Mouse (Mus musculus): ENCODE measurements around the gene Slc39a11. TPM values are rescaled to one million over a fixed set of nuclear protein-coding genes. Genes with fewer than 3 reads are reported as not detected.

Slc39a11 gene
- total RNA-seq, 2 experiments from 2014 or later: 24.8 to 36.9 TPM

GRCm38 (mm10) chr11:113476720-113477119 is 173.2 kb downstream of the Slc39a11 start:
- no peak for ATAC-seq (replicated peaks; ENCODE audit: poor library complexity, severe bottlenecking)

- no peak for ATAC-seq (replicated peaks; ENCODE audit: poor library complexity, severe bottlenecking)
Observed at GRCm38 (mm10) chr11:113475491-113475890, 174.4 kb downstream of the Slc39a11 start.

- no peak for ATAC-seq (replicated peaks; ENCODE audit: poor library complexity, severe bottlenecking)
Observed at GRCm38 (mm10) chr11:113473998-113474534, 175.8 kb downstream of the Slc39a11 start.

- ATAC-seq (replicated peaks; ENCODE audit: poor library complexity, severe bottlenecking): no peak
Observed at GRCm38 (mm10) chr11:113471936-113472335, 177.9 kb downstream of the Slc39a11 start.

- peak; percentile 79 for ATAC-seq (replicated peaks; ENCODE audit: poor library complexity, severe bottlenecking)
Observed at GRCm38 (mm10) chr11:113469919-113470785, 179.7 kb downstream of the Slc39a11 start.

- no peak for ATAC-seq (replicated peaks; ENCODE audit: poor library complexity, severe bottlenecking)
Observed at GRCm38 (mm10) chr11:113468016-113468415, 181.9 kb downstream of the Slc39a11 start.

GRCm38 (mm10) chr11:113467313-113467811 is 182.5 kb downstream of the Slc39a11 start:
- no peak for ATAC-seq (replicated peaks; ENCODE audit: poor library complexity, severe bottlenecking)

GRCm38 (mm10) chr11:113460118-113460517 is 189.8 kb downstream of the Slc39a11 start:
- ATAC-seq (replicated peaks; ENCODE audit: poor library complexity, severe bottlenecking): no peak

DNA sequence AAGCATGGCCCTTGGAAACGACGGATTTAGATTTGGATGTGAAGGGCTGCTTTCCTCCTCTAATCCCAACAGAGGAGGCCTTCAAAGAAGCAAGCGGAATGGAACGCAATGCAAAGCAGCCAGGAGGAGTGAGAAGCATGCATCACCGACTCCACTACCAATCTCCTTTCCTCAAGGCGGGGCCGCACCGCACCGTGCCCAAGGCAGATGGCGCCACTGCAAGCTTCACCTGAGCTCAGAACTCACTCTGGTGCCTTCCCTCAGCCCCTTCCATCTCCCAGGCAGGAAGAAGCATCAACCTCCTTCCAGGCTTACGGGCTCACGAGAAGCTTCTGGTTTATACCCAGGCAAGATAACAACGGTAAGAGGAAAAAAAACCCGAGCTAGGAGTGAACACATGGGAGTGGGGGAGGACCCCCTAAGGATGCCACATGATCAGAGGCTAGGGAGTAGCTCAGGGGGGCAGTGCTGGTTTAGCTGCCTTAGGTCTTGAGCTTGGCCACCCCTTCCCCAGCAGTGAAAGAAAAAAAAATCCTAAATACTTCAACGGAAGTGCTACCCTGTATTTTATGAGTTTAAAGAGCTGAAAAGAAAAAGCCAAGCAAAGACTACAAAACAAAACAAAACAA is 191.2 kb downstream of the Slc39a11 start:
- ATAC-seq (replicated peaks; ENCODE audit: poor library complexity, severe bottlenecking): no peak

GRCm38 (mm10) chr11:113452861-113453568 is 196.9 kb downstream of the Slc39a11 start:
- ATAC-seq (replicated peaks; ENCODE audit: poor library complexity, severe bottlenecking): no peak

DNA sequence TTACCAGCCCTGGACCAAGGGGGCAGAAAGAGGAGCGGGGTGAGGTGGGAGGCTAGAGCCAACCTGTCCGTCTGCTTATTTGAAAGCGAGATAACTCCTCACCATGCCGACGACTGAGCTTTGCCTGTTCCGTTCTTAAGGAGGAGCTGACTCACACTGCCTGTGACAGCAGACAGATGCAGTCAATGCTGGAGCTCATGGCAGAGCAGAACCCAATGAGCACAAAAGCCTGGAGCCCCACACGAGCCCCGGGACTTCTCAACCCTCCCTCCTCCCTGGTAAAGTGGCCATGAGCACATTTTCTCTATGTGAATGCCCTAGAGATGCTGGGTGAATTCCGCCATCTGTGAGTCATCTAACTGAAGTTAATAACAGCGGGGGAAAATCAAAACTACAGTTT is 198.6 kb downstream of the Slc39a11 start:
- no peak for ATAC-seq (replicated peaks; ENCODE audit: poor library complexity, severe bottlenecking)

GRCm38 (mm10) chr11:113450665-113451064 is 199.2 kb downstream of the Slc39a11 start:
- no peak for ATAC-seq (replicated peaks; ENCODE audit: poor library complexity, severe bottlenecking)

DNA sequence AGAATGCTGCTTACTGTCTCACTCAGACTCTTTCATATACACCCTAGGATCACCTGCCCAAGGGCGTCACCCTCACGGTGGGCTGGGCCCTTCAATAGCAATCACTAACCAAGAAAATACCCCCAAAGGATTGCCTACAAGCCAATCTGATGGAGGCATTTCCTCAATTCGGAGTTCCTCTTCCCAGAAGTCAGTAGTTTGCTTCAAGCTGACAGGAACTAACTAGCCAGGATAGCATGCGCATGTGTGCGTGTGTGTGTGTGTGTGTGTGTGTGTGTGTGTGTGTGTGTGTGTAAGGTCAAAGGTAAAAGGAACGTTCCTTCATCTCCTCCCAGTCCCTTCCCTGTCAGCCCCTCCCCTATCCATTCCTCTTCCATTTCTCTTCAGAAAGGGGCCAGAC is 199.9 kb downstream of the Slc39a11 start:
- ATAC-seq (replicated peaks; ENCODE audit: poor library complexity, severe bottlenecking): peak; percentile 59

GRCm38 (mm10) chr11:113442036-113442435 is 207.8 kb downstream of the Slc39a11 start:
- no peak for ATAC-seq (replicated peaks; ENCODE audit: poor library complexity, severe bottlenecking)

GRCm38 (mm10) chr11:113439328-113440030 is 210.4 kb downstream of the Slc39a11 start:
- ATAC-seq (replicated peaks; ENCODE audit: poor library complexity, severe bottlenecking): no peak

GRCm38 (mm10) chr11:113438915-113439314 is 211.0 kb downstream of the Slc39a11 start:
- no peak for ATAC-seq (replicated peaks; ENCODE audit: poor library complexity, severe bottlenecking)

- peak; percentile 58 for ATAC-seq (replicated peaks; ENCODE audit: poor library complexity, severe bottlenecking)
Observed at GRCm38 (mm10) chr11:113437357-113437756, 212.5 kb downstream of the Slc39a11 start.

- ATAC-seq (replicated peaks; ENCODE audit: poor library complexity, severe bottlenecking): no peak
Observed at GRCm38 (mm10) chr11:113436299-113436698, 213.6 kb downstream of the Slc39a11 start.

GRCm38 (mm10) chr11:113435696-113436095 is 214.2 kb downstream of the Slc39a11 start:
- ATAC-seq (replicated peaks; ENCODE audit: poor library complexity, severe bottlenecking): no peak

GRCm38 (mm10) chr11:113431161-113431560 is 218.7 kb downstream of the Slc39a11 start:
- no peak for ATAC-seq (replicated peaks; ENCODE audit: poor library complexity, severe bottlenecking)
